Mouse (Mus musculus): ENCODE measurements around the gene Slfn1.
"Not testable (repeated sequence)": the region's sequence is repeated elsewhere in the genome, so short reads cannot be mapped to it uniquely, and the experiment has no call there.

Gene Slfn1

DNA sequence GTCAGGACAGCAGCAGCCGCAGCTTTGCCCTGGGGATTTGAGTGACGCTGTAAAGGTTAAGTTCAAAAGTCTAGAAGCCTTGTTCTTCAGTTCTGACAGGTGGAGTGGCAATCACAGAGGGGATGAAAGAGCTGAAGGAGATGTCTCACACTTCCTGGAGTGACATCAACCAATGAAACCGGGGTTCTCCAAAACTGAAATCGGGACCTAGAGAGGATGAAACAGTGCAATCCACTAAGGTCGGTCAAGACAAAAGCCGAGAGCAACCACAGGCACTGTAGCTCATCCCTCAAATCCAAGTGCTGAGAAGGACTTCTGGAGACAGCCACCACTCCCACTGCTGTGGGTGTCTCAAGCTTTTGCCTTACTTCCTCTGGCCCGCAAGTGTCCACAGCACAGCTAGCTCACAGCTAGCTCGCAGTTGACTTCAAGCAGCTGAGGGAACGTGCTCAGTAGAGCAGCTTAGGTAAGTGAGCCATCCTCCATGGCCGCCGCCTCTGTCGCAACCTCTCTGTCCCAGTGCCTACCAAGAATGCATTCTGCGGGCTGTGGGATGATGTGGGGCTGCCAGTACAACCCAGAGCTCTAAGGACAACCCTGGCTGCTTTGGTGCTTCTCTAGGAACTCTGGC lies at the start of gene Slfn1:
TSS of gene Slfn1 (plus strand) at position 253 of the 631 bp plus-strand sequence.
- DNase-seq (ENCODE audit: low read depth in 1 of 2, low spot score in 2 of 2) = no peak

DNA sequence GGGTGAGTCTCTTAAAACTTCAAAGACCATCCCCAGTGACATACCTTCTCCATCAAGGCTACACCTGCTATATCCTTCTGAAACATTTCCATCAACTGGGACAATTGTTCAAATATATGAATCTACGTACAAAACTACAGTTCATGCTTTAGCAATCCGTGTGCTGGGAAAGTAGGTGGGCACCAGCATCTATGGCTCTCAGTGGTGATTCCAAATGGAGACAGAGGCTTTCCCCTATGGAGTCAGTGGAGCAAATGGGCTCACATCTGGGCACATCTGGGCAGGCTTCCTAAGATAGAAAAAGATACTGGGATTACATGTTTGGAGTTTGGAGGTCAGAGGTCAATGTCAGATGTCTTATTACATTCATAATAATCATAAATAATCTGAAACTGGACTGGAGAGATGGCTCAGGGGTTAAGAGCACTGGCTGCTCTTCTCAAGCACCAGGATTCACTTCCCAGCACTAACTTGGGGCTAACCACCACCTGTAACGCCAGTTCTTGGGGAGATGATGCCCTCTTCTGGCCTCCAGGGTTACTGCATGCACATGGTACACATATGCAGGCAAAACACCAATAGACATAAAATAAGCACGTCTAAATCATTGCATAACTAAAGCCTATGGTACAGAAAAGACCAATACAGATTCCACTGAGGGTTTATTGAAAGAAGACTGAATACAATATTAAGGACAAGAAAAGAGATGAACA lies 48.5 kb upstream of the Slfn1 start:
- DNase-seq (ENCODE audit: low read depth in 1 of 2, low spot score in 2 of 2) = no peak

DNA sequence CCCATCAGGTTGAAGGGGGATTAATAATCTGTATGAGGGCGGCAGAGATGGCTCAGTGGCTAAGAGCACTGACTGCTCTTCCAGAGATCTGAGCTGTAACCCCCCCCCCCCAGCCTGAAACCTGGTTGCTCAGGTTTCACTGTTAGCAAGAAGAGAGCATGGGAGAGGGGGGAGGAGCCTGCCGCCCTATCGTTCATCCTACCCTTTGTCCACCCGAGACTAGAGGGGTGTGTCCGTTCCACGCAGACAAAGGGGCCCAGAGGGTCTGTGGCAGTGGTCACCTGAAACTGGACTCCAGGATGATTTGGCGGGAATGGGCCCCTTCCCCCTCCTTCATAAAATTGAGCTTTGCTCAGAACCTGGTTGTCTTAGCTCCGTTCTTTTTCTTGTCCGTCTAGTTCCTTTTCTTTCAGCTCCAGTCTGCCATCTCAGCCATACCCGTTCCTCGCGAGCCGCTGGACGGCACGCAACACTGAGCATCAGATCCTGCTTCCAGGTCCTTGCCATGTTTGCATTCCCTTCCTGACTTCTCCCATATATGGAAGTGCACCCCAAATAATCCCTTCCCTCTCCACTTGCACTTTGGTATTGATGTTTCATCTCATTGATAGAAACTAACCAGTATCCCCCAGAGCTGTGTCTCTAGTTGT lies 46.2 kb upstream of the Slfn1 start:
- DNase-seq (ENCODE audit: low read depth in 1 of 2, low spot score in 2 of 2) = no peak

GRCm38 (mm10) chr11:83077714-83078422 lies 38.8 kb upstream of the Slfn1 start:
- peak; percentile 73 to 78 for DNase-seq (ENCODE audit: low read depth in 1 of 2, low spot score in 2 of 2)

DNA sequence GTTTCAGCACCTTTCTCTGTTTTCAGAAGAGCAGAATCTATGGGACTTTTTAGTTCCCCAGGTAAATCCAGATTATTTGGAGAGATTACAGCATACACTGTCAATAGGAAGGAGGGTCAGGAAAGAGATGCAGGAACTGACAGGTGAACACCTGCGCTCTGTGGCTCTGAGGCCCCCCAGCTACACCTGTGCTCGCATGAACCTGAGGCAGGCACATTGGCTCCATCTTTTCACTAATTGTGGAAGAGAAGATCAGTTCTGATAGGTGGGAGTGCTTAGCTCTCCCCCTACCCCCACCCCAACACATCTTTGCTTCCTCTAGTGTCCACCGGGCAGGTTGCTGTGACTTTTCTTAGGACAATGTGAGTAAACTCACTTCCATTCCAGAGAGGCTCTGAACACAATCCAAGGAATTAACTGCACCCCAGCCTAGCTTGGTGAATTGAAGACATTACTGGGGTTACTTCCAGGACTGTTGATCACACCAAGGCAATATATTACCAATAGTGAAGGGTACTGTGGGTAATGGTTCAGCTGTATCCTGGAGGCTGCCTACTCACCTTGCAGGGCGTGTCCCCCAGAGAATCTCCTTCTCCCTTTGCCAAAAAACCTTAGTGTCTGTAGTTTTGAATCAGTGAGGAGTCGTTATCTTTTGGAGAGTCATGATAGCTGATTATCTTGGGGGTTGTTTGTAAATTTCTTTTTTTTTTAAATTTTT lies 38.1 kb upstream of the Slfn1 start:
- no peak for DNase-seq (ENCODE audit: low read depth in 1 of 2, low spot score in 2 of 2)

DNA sequence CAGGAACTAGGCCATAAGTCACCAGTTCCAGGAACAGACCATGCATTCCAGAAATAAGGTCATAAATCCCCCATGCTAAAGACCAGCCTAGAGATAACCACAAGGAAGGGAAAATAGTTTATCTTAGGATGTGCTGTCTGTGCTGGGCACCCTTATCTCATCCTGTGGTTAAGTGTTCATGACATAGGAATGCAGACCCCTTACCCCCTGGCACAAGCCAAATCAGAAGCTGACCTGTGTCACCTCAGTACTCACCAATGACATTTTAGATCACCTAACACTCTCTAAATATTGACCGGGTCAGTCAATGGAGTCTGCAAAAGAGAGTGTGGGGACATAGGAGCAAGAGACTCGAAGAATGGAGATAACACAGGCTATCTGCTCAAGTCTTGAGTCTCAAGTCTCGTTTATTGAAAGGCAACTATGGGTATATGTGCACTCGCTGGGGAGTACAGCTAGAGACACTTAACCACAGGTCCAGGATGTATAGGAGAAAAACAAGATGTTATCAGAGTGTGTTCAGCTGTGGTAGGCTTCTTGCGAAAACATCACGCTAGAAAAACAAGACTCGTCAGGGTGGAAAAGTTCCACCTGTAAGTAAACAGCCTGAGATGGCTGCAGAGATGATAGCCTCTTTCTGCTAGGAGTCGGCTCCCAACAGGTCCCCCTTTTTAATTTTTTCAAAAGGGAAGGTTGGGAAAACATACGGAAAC lies 37.0 kb upstream of the Slfn1 start:
- DNase-seq (ENCODE audit: low read depth in 1 of 2, low spot score in 2 of 2) = no peak

DNA sequence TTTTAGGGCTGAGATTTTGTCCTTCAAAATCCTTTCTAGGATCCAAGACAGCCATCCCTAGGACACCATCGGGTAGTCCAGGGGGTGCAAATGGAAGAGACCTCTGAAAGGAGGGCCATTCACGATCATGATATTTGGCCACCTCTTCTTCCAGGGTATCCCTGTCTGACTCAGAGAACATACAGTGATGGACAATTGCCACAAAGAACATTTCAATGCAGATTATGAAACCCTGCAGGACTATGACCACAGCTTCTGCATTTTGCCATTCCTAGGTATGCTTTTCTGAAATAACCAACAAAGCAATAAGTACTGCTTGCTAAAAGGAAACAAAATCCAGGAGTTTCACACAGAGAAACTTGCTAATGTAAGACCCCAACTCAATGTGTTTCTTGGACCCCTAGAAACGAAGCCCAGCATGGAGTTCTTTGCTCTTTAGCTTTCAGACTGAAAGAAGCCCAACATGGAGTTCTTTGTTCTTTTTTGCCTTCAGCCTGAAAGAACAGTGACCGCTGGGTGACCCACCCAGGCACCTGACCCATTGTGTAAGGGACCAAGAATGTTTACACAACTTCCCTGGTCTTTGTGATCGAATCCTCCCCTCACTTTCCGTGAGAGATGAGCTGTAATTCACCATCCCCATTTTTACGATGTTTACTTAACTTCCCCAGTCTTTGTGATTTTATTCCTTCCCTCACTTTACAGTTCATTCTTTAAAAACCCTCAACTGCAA lies 33.7 kb upstream of the Slfn1 start:
- peak; percentile 60 to 70 for DNase-seq (ENCODE audit: low read depth in 1 of 2, low spot score in 2 of 2)

GRCm38 (mm10) chr11:83084161-83084560 lies 32.5 kb upstream of the Slfn1 start:
- no peak for DNase-seq (ENCODE audit: low read depth in 1 of 2, low spot score in 2 of 2)

DNA sequence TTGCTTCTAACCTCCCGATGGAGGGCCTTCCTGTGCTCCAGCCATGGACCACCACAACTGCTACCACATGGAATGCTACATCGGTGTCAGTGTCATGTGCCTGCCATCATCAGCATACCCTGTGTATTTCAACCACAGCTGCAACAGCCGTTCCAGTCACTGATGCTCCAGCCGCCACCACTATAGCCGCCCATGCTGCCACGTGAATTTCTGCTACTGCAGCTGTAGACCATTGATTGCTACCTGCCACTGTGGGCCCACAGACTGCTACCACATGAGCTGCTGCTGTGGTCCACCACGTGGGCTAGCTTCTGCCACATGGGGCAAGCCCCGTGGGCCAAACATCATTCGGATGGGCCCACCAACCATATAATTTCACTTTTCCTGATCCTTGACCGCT lies 31.9 kb upstream of the Slfn1 start:
- DNase-seq (ENCODE audit: low read depth in 1 of 2, low spot score in 2 of 2) = no peak

- peak in 1 of 2 experiments; percentile 21 for DNase-seq (ENCODE audit: low read depth in 1 of 2, low spot score in 2 of 2)
Observed at GRCm38 (mm10) chr11:83115138-83115537, 1.5 kb upstream of the Slfn1 start.

- DNase-seq (ENCODE audit: low read depth in 1 of 2, low spot score in 2 of 2) = no peak
Observed at GRCm38 (mm10) chr11:83118056-83118455, 1.4 kb downstream of the Slfn1 start.

DNA sequence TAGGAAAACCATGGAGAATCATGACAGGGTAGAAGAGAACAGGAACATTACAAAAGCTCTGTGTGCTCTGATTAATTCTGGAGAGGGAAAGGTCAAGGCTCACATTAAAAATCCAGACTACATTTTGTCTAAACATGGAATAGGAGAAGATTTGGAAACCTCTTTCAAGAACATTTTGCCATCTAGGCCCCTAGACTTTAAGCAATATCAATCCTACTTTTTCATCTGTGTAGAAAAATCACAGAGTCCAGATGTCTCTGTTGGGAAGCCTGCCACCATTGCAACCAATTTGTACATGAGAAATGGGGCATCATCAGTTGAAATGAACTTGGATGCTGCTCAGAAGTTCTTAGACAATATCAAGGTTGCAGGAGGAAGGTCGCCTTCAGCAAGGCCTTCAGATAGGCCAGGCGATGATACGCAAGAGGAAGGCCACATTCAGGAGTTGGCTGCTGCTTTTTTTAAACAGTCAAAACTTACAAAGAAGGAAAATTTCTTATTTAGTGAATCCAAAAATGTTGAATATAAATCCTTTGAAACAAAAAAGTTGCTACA lies 4.6 kb downstream of the Slfn1 start:
- no peak for DNase-seq (ENCODE audit: low read depth in 1 of 2, low spot score in 2 of 2)

- no peak for DNase-seq (ENCODE audit: low read depth in 1 of 2, low spot score in 2 of 2)
Observed at GRCm38 (mm10) chr11:83123198-83123597, 6.5 kb downstream of the Slfn1 start.

DNA sequence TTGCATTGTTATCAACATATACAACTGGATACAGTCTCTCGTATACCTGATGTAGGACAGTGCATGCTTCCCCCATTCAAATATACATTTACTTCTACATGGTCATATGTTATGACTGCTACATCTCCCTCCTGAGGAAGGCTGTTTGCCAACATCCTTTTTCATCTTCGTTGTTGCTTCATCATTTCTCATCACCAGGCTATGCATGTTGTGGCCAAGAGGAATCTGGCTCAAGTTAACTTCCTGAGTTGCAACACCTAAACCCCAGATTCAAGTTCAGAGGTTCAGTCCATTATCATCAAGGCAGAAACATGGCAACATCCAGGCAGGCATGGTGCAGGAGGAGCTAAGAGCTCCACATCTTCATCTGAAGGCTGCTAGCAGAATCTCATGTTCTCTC lies 8.3 kb downstream of the Slfn1 start:
- DNase-seq (ENCODE audit: low read depth in 1 of 2, low spot score in 2 of 2) = peak in 1 of 2 experiments; percentile 20

GRCm38 (mm10) chr11:83125633-83126032 lies 9.0 kb downstream of the Slfn1 start:
- not testable (repeated sequence) for DNase-seq (ENCODE audit: low read depth in 1 of 2, low spot score in 2 of 2)

DNA sequence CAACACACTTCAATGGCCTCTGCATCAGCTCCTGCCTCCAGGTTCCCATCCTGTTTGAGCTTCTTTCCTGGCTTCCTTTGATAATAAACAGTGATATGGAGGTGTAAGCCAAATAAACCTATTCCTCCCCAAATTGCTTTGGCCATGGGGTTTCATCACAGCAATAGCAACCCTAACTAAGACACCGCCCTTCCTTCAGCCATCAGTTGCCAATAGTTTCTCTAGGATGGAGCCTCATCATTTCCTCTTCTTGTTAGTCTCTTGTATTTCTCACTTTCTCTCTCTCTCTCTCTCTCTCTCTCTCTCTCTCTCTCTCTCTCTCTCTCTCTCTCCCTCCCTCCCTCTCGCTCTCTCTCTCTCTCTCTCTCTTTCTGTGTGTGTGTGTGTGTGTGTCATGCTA lies 20.6 kb downstream of the Slfn1 start:
- not testable (repeated sequence) for DNase-seq (ENCODE audit: low read depth in 1 of 2, low spot score in 2 of 2)

DNA sequence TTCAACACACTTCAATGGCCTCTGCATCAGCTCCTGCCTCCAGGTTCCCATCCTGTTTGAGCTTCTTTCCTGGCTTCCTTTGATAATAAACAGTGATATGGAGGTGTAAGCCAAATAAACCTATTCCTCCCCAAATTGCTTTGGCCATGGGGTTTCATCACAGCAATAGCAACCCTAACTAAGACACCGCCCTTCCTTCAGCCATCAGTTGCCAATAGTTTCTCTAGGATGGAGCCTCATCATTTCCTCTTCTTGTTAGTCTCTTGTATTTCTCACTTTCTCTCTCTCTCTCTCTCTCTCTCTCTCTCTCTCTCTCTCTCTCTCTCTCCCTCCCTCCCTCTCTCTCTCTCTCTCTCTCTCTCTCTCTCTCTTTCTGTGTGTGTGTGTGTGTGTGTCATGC lies 32.3 kb downstream of the Slfn1 start:
- not testable (repeated sequence) for DNase-seq (ENCODE audit: low read depth in 1 of 2, low spot score in 2 of 2)
